Mouse (Mus musculus): ENCODE measurements at regions not wholly inside any gene's neighbourhood (a gene's known extent, or its start where the extent isn't known, plus 50 kb on each side); places are given as distances from the start of the nearest gene placed in this dataset.

GRCm38 (mm10) chr7:124605978-124606377 lies 623.3 kb downstream of the Hs3st4 start:
- TF ChIP-seq EP300 (IDR thresholded peaks at IDR 0.05; ENCODE audit: low read depth) (no peak), CTCF (IDR thresholded peaks at IDR 0.05; ENCODE audit: low read depth) (no peak)

Data from liver, postnatal 0 days (tissue).